Mouse (Mus musculus): Measurements from ENCODE around the gene Mrps24.

The Mrps24 gene

DNA sequence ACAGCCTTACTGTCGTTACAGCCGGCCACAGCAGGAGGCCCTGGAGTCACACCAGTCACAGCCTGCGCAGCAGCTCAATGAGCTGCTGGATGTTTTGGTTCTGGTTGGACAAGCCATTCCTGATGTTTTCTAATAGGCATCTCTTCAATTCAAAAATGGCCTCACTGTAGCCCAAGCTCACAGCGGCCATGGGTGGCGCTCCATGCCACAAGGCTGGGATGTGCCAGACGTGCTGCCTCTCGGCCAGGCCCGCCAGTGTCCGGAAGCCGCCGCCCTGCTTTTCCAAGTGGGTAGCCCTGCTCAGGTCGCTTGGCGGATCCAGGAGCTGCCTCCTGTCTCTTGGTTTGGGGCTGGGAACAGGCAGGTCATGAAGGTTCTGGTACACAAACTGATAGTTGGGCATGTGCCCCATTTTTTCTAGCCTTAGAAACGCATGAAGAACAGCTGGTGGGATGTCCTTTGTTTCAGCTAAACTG is at the start of gene Mrps24:
Mrps24 (minus strand) TSS at position 51 of the 476 bp plus-strand sequence.
- in situ Hi-C loops (cut with MboI; ENCODE audit: unreplicated experiment in 2 of 2), result no loop called here

GRCm38 (mm10) chr11:5762633-5762982 is 47.1 kb upstream of the Mrps24 start:
- in situ Hi-C loops (cut with MboI; ENCODE audit: unreplicated experiment in 2 of 2), result no loop called here

DNA sequence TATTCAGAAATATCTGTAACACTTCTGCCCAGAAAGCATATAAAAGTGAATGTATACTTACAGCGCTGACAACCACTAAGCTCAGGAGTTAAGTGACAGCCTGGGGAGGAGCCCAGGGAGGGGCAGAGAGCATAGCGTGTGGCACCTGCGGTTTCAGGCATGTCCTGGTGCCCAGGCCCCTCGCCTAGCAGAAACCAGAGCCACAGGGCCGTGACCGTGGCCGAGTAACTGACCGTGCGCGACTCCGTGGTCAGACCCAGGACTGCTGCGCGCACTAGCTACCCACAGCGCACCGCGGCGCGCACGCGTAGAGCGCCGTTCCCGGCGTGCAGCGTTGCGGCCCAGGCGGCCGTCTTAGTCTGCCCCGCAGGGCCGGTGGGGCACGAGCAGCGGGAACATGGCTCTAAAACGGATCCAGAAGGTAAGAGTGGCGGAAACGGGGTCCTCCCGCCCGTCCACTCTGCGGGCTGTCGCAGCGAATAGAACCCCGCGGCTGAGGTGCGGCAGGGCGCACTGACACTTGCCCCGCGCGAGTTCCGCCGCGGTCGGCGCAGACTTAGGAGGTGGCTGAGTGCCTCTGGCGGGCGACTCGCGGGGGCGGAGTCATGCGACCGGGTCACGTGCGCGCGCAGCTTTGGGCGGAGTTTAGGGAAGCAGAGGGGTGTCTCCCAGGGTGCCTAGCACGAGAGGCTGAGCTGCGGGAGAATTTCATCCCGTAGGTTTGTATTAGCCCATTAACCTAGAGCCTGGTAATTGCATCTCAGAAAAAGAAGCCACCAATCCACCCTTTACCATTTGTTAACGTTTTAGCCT is 46.5 kb upstream of the Mrps24 start, which contains the start of gene Urgcp:
Urgcp (minus strand) TSS at position 557 of the 813 bp plus-strand sequence.
- in situ Hi-C loops (cut with MboI; ENCODE audit: unreplicated experiment in 2 of 2), result no loop called here

DNA sequence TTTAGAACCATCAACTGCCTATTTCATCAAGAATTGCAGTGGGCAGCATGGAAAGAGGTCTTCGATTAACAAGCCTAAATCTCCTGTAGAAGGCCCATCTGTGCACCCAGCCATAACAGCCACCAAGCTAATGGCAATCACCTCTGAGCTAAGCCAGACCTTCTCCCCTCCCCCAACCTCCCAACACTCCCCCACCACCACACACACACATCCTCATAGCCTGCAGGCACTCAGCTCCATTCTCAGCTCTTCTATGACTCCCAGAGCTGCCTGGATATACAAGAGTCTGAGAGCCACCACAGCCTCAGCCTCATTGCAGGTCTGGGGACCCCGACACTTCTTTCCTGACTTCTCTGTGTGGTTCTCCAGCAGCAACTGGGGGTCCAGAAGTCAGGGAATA is 38.3 kb upstream of the Mrps24 start:
- in situ Hi-C loops (cut with MboI; ENCODE audit: unreplicated experiment in 2 of 2), result no loop called here

GRCm38 (mm10) chr11:5744951-5745350 is 29.5 kb upstream of the Mrps24 start:
- in situ Hi-C loops (cut with MboI; ENCODE audit: unreplicated experiment in 2 of 2), result no loop called here

GRCm38 (mm10) chr11:5742106-5742505 is 26.6 kb upstream of the Mrps24 start:
- in situ Hi-C loops (cut with MboI; ENCODE audit: unreplicated experiment in 2 of 2), result no loop called here

DNA sequence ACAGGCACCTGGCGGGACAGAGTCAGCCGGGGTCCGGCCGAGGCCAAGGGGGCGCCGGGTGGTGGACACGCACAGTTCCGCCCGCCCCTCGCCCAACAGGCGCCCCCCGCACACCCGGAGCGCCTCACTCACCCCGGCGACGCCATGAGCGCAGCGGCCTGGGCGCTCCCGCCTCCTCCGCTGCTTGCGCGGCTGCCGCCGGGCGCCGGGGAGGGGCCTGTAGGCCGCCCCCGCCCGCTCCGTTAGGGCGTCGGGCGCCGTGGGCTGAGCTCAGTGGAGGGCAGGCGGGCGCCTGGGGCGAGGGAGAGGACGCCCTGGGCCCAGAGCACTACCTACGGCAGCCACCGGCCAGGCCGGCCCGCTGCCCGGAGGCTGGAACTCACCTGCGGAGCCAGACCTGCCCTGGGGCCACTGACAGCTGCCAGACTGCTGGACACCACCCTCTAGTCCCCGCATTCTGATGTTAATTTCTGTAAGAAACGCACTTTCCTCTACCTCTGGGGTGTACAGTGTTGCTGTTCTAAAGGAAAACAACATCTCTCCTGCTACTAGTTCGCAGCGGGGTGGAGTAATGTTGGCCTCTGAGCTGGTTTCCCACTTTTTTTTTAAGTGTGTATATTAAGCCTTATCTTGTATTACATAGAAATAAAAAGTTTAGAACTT is 25.6 kb upstream of the Mrps24 start:
- in situ Hi-C loops (cut with MboI; ENCODE audit: unreplicated experiment in 2 of 2), result no loop called here

GRCm38 (mm10) chr11:5740599-5740964 is 25.1 kb upstream of the Mrps24 start:
- in situ Hi-C loops (cut with MboI; ENCODE audit: unreplicated experiment in 2 of 2), result no loop called here

DNA sequence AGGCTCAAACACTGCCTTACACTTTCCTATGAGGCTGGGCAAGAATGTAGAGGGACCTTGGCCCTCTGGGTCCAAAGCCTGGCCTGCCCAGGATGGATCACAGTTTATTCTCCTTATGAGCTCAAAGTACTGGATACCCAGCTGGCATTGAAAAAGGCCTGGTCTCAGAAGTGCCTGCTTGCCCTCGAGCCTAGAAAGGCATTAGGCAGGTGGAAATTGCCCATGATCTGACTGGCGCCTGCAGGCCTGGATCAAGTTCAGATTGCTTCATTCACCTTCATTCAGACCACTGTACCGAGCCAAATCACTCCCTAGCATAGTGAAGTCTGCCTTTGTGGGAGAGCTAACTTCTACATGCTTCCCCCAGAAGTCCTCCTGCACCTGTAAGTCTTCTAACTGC is 24.4 kb upstream of the Mrps24 start:
- in situ Hi-C loops (cut with MboI; ENCODE audit: unreplicated experiment in 2 of 2), result no loop called here

DNA sequence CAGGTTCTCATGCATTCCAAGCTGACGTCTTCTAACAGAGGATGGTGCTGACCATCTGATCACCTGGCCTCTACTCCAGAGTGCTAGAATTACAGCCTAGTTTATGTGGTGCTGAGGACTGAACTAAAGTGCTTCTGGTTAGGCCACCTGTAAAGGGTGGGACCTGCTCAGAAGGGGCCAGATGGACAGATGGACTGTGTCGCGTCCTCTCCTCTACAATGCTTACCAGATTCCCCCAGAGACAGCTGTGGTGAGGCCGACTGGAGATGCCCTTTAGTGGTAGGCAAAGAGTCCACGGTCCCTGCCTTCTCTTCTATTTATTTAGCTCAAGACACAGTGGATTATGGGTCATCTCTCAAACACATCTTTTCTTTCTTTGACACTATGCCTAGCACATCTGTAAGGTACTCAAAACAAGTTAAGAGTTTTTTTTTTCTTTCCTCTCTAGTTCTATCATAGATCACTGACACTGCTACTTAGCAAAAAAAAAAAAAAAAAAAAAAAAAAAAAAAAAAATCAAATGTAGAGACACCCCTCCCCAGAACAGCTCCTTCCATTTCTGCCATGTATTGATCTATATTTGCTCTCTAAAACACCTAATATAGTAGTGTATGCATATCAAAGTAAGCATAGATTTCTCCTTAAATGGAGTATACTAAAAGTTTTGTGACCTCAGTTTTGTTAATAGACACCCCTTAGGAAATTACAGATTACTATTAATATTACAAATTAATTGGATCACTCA is 23.6 kb upstream of the Mrps24 start:
- in situ Hi-C loops (cut with MboI; ENCODE audit: unreplicated experiment in 2 of 2), result no loop called here

DNA sequence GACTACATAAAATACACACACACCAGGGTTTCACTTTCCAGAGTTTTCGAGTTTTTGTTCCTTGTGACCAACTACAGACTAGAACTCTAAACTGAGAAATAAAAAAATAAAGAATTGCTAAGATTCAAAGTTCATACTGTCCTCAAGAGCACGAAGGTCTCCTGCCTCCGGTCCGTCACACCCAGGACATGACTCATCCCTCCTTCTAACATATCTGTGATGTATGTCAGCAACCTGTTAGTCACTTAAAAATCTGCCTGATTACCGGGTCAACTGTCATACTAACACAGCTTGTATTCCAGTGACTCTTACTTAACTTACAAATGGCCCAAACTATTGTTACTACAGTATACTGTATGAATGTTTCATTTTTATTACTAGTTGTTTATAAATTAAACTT is 21.7 kb upstream of the Mrps24 start:
- in situ Hi-C loops (cut with MboI; ENCODE audit: unreplicated experiment in 2 of 2), result no loop called here

DNA sequence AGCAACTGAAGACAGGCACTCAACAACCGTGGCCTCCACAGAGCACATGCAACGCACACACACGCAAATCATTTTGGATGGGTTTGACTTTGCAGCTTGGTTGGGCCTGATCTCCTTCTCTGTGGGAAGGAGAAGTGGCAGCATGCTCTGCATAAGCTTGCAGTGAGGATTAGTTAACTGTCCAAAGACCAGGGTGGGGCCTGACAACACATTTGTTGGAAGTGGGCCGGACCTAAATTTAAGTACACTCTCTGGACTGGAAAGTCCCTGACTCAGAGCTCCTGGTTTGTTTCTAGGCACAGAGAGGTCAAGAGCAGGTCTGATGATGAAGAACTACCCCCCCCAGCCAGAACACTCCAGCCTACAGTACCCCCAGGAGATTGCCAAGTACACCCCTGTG is 18.8 kb upstream of the Mrps24 start:
- in situ Hi-C loops (cut with MboI; ENCODE audit: unreplicated experiment in 2 of 2), result no loop called here

GRCm38 (mm10) chr11:5732401-5732800 is 16.9 kb upstream of the Mrps24 start:
- in situ Hi-C loops (cut with MboI; ENCODE audit: unreplicated experiment in 2 of 2), result no loop called here

- in situ Hi-C loops (cut with MboI; ENCODE audit: unreplicated experiment in 2 of 2), result no loop called here
Observed at GRCm38 (mm10) chr11:5729582-5729981, 14.1 kb upstream of the Mrps24 start.

- in situ Hi-C loops (cut with MboI; ENCODE audit: unreplicated experiment in 2 of 2), result no loop called here
Observed at GRCm38 (mm10) chr11:5718611-5719354, 3.3 kb upstream of the Mrps24 start.

DNA sequence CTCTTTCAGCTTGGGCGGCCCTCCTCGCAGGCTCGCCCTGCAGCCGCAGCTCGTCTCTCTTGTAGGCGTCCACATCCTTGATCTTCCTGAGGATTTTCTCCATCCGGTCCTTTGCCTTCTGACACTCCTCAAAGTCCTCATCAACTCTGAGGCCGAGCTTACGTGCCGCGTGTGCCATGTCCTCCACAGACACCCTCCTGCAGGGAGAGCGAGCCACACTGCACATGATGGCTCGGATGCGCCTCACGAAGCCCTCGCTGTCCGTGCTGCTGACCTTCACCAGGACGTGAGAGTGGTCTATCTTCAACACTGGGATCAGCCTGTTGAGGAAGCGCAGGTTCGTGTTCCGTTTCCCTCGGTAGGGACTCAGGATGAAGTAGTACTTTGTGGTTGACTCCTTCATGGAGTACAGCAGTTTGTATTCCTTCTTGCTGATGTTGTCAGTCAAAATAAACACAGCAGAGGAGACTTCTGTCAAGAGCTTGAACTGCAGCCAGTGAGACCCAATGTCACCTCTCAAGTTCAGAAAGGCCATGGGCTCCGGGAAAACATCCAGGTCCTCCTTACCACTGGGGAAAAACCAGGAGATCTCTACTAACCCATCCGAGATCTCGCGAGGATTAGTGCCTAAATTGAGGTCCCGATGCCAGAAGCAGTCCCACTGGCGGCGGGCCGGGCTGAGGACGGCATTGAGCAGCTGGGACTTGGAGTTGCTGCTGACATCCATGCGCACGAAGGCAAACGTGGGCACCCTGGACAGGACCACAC is 1.6 kb upstream of the Mrps24 start:
- in situ Hi-C loops (cut with MboI; ENCODE audit: unreplicated experiment in 2 of 2), result no loop called here

- in situ Hi-C loops (cut with MboI; ENCODE audit: unreplicated experiment in 2 of 2), result no loop called here
Observed at GRCm38 (mm10) chr11:5716246-5716645, 766 bp upstream of the Mrps24 start.

- in situ Hi-C loops (cut with MboI; ENCODE audit: unreplicated experiment in 2 of 2), result no loop called here
Observed at GRCm38 (mm10) chr11:5715179-5715578, 301 bp downstream of the Mrps24 start.

GRCm38 (mm10) chr11:5707530-5708353 is 7.7 kb downstream of the Mrps24 start:
- in situ Hi-C loops (cut with MboI; ENCODE audit: unreplicated experiment in 2 of 2), result no loop called here
